Mouse (Mus musculus): ENCODE data around the gene Igsf21. TPM values are rescaled to one million over a fixed set of nuclear protein-coding genes. Genes with fewer than 3 reads are reported as not detected.

Igsf21 gene
- polyA plus RNA-seq (2015; fragmentation: Nextera tagmentation; extraction: Ambion mirVana) = 53.1 and 55.7 TPM in 2 replicates

GRCm38 (mm10) chr4:140246180-140247005, at the start of gene Igsf21:
Gene Igsf21 (minus strand): TSS chr4:140246784.
- H3K27me3 ChIP-seq = peaks cover 78% of the 10 kb centered on the region
- peak; percentile 80 for ATAC-seq (ENCODE audit: low read depth)

GRCm38 (mm10) chr4:140285726-140286316, 39.2 kb upstream of the Igsf21 start:
- peak; percentile 59 for ATAC-seq (ENCODE audit: low read depth)

More at GRCm38 (mm10) chr4:140246180-140247005, at the start of gene Igsf21:
- Histone ChIP-seq H3K9ac (peak within 1 kb of the TSS; percentile 89), H3K36me3 (no peaks in the 10 kb centered on the region), H3K9me3 (no peaks in the 10 kb centered on the region), H3K4me2 (peak within 1 kb of the TSS; percentile 83), H3K4me3 (peak within 1 kb of the TSS; percentile 70), H3K27ac (replicated peaks) (peak within 1 kb of the TSS; percentile 83), H3K4me1 (replicated peaks) (peaks cover 64% of the 10 kb centered on the region)
- WGBS = under 1% methylated on average over 64 of the region's 90 CpGs

GRCm38 (mm10) chr4:140283398-140283797, 36.8 kb upstream of the Igsf21 start:
- no peaks in the 10 kb centered on the region for H3K36me3 ChIP-seq
- no peak overlapping the region for H3K4me2 ChIP-seq
- no peaks in the 10 kb centered on the region; the same call in 1 of the 2 replicates for H3K27me3 ChIP-seq
- WGBS = 9% methylated on average over 2 of the region's 2 CpGs
- no peak overlapping the region for H3K4me3 ChIP-seq
- H3K9ac ChIP-seq = no peak overlapping the region
- H3K9me3 ChIP-seq = no peaks in the 10 kb centered on the region
- no peak overlapping the region for H3K27ac ChIP-seq (replicated peaks)
- peaks cover 18% of the 10 kb centered on the region for H3K4me1 ChIP-seq (replicated peaks)
- ATAC-seq (ENCODE audit: low read depth) = no peak

More at GRCm38 (mm10) chr4:140285726-140286316, 39.2 kb upstream of the Igsf21 start:
- H3K27me3 ChIP-seq = no peaks in the 10 kb centered on the region; the same call in 1 of the 2 replicates
- no peaks in the 10 kb centered on the region for H3K9me3 ChIP-seq
- H3K27ac ChIP-seq (replicated peaks) = peak overlapping the region; percentile 39
- H3K9ac ChIP-seq = no peak overlapping the region
- no peak overlapping the region for H3K4me2 ChIP-seq
- 58% methylated on average over 5 of the region's 5 CpGs for WGBS
- no peak overlapping the region for H3K4me3 ChIP-seq
- H3K4me1 ChIP-seq (replicated peaks) = peaks cover 18% of the 10 kb centered on the region
- no peaks in the 10 kb centered on the region for H3K36me3 ChIP-seq

- H3K9ac ChIP-seq = no peak overlapping the region
- ATAC-seq (ENCODE audit: low read depth) = no peak
- 0 out of 2 replicates have a peak, but pooled peaks cover 5% of the 10 kb centered on the region for H3K9me3 ChIP-seq
- no peaks in the 10 kb centered on the region for H3K4me1 ChIP-seq (replicated peaks)
- H3K4me3 ChIP-seq = no peak overlapping the region
- H3K27me3 ChIP-seq = no peaks in the 10 kb centered on the region
- no peaks in the 10 kb centered on the region for H3K36me3 ChIP-seq
- H3K4me2 ChIP-seq = no peak overlapping the region
- WGBS = 91% methylated on average over 2 of the region's 2 CpGs
- H3K27ac ChIP-seq (replicated peaks) = no peak overlapping the region
These were observed 31.7 kb upstream of the Igsf21 start for GRCm38 (mm10) chr4:140278269-140278668.

- Histone ChIP-seq H3K4me1 (replicated peaks) (peaks cover 19% of the 10 kb centered on the region), H3K9me3 (0 out of 2 replicates have a peak, but pooled peaks cover 4% of the 10 kb centered on the region), H3K4me3 (no peak overlapping the region), H3K36me3 (no peaks in the 10 kb centered on the region), H3K9ac (no peak overlapping the region), H3K27ac (replicated peaks) (no peak overlapping the region), H3K4me2 (no peak overlapping the region), H3K27me3 (no peaks in the 10 kb centered on the region)
- 85% methylated on average over 5 of the region's 5 CpGs for WGBS
- ATAC-seq (ENCODE audit: low read depth) = no peak
These were observed 25.3 kb upstream of the Igsf21 start for GRCm38 (mm10) chr4:140271913-140272312.

GRCm38 (mm10) chr4:140270451-140270850, 23.9 kb upstream of the Igsf21 start:
- ATAC-seq (ENCODE audit: low read depth) = no peak
- Histone ChIP-seq H3K4me3 (no peak overlapping the region), H3K9me3 (no peaks in the 10 kb centered on the region; the same call in 1 of the 2 replicates), H3K4me1 (replicated peaks) (peaks cover 19% of the 10 kb centered on the region), H3K27me3 (no peaks in the 10 kb centered on the region), H3K9ac (no peak overlapping the region), H3K4me2 (no peak overlapping the region), H3K27ac (replicated peaks) (peak overlapping the region; percentile 76), H3K36me3 (no peaks in the 10 kb centered on the region)
- 74% methylated on average over 7 of the region's 7 CpGs for WGBS

GRCm38 (mm10) chr4:140269184-140269840, 22.7 kb upstream of the Igsf21 start:
- ATAC-seq (ENCODE audit: low read depth) = peak; percentile 80
- Histone ChIP-seq H3K36me3 (no peaks in the 10 kb centered on the region), H3K4me1 (replicated peaks) (peaks cover 19% of the 10 kb centered on the region), H3K27ac (replicated peaks) (peak overlapping the region; percentile 76), H3K9ac (0 out of 2 replicates have a peak overlapping the region, but pooled peaks have one; percentile 26), H3K27me3 (no peaks in the 10 kb centered on the region), H3K4me3 (no peak overlapping the region), H3K4me2 (no peak overlapping the region), H3K9me3 (no peaks in the 10 kb centered on the region; the same call in 1 of the 2 replicates)
- whole genome bisulfite sequencing = 58% methylated on average over 15 of the region's 15 CpGs

GRCm38 (mm10) chr4:140267835-140268234, 21.3 kb upstream of the Igsf21 start:
- H3K4me2 ChIP-seq = no peak overlapping the region
- no peak overlapping the region for H3K4me3 ChIP-seq
- H3K36me3 ChIP-seq = no peaks in the 10 kb centered on the region
- H3K27me3 ChIP-seq = no peaks in the 10 kb centered on the region; the same call in 1 of the 2 replicates
- H3K27ac ChIP-seq (replicated peaks) = no peak overlapping the region
- ATAC-seq (ENCODE audit: low read depth) = no peak
- WGBS = 70% methylated on average over 9 of the region's 9 CpGs
- H3K9me3 ChIP-seq = no peaks in the 10 kb centered on the region; the same call in 1 of the 2 replicates
- H3K4me1 ChIP-seq (replicated peaks) = peaks cover 19% of the 10 kb centered on the region
- no peak overlapping the region for H3K9ac ChIP-seq

GRCm38 (mm10) chr4:140267086-140267485, 20.5 kb upstream of the Igsf21 start:
- Histone ChIP-seq H3K27me3 (no peaks in the 10 kb centered on the region; the same call in 1 of the 2 replicates), H3K4me2 (no peak overlapping the region), H3K4me3 (no peak overlapping the region), H3K36me3 (no peaks in the 10 kb centered on the region), H3K27ac (replicated peaks) (no peak overlapping the region), H3K4me1 (replicated peaks) (peaks cover 19% of the 10 kb centered on the region), H3K9ac (no peak overlapping the region), H3K9me3 (no peaks in the 10 kb centered on the region; the same call in 1 of the 2 replicates)
- ATAC-seq (ENCODE audit: low read depth) = no peak
- 77% methylated on average over 5 of the region's 5 CpGs for WGBS

GRCm38 (mm10) chr4:140258968-140259367, 12.4 kb upstream of the Igsf21 start:
- H3K27ac ChIP-seq (replicated peaks) = no peak overlapping the region
- 8% methylated on average over 6 of the region's 6 CpGs for WGBS
- ATAC-seq (ENCODE audit: low read depth) = peak; percentile 61; the same call in 1 of the 2 replicates

GRCm38 (mm10) chr4:140252369-140252768, 5.8 kb upstream of the Igsf21 start:
- Histone ChIP-seq H3K4me3 (no peak overlapping the region), H3K4me2 (no peak overlapping the region), H3K27ac (replicated peaks) (no peak overlapping the region), H3K36me3 (no peaks in the 10 kb centered on the region), H3K9ac (no peak overlapping the region), H3K9me3 (no peaks in the 10 kb centered on the region), H3K27me3 (peaks cover 47% of the 10 kb centered on the region), H3K4me1 (replicated peaks) (peaks cover 9% of the 10 kb centered on the region)
- WGBS = 11% methylated on average over 7 of the region's 7 CpGs
- ATAC-seq (ENCODE audit: low read depth) = no peak

More at GRCm38 (mm10) chr4:140258968-140259367, 12.4 kb upstream of the Igsf21 start:
- H3K4me1 ChIP-seq (replicated peaks) = no peaks in the 10 kb centered on the region; the same call in 1 of the 2 replicates
- no peaks in the 10 kb centered on the region for H3K9me3 ChIP-seq
- H3K36me3 ChIP-seq = no peaks in the 10 kb centered on the region
- H3K27me3 ChIP-seq = peaks cover 8% of the 10 kb centered on the region
- H3K4me2 ChIP-seq = no peak overlapping the region
- H3K4me3 ChIP-seq = no peak overlapping the region
- H3K9ac ChIP-seq = no peak overlapping the region
